Mouse (Mus musculus): ENCODE results near the gene Ptbp1. TPM values are rescaled to one million over a fixed set of nuclear protein-coding genes. Genes with fewer than 3 reads are reported as not detected.

Gene Ptbp1
- polyA plus RNA-seq (2017; shearing (Covaris generic)): 478 TPM

GRCm38 (mm10) chr10:79853860-79854795 lies at the start of gene Ptbp1:
Gene Ptbp1, plus strand, starts transcription at chr10:79854427.

DNA sequence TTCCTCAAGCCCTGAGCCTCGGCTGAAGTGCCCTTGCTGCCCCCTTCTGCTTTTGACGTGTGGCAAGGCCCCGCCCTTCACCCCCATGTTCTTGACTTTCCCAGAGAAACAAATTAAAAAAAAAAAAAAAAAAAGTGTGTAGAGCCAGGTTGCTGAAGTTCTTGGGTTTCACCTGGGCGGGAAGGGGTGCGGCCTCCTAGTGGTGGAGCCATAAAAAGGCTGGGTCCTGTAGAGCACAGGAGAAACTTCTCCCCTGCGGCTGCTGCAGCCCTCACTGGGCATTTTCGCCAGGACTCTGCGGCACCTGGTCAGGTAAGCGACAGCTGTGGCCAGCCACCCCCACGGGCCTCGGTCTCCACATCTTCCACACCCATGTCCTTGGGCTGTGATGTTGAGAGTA lies 33.4 kb upstream of the Ptbp1 start, which contains the start of gene Misp:
TSS of gene Misp (plus strand) at position 208 of the 400 bp plus-strand sequence.

GRCm38 (mm10) chr10:79874290-79874862 lies 20.1 kb downstream of the Ptbp1 start, which contains the start of the genes Prtn3 and Plppr3:
Gene Prtn3, plus strand, starts transcription at chr10:79874476.
Gene Plppr3, minus strand, starts transcription at chr10:79874634.

DNA sequence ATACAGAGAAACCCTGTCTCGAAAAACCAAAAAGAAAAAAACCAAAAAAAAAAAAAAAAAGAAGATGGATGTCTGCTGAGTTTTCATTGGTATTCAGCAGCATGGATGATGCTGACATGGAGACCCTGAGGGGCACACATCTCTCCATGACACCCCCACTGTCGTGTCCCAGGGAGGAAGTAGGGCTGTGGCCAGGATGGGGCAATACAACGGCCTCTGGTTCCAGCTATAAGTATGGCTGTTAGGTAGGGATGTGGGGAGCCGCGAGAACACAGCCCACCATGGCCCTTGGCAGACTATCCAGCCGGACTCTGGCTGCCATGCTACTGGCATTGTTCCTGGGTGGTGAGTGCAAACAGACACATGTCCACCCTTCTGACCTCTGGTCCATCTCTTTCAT lies 31.8 kb downstream of the Ptbp1 start, which contains the start of gene Elane:
TSS of gene Elane (plus strand) at position 194 of the 400 bp plus-strand sequence.

GRCm38 (mm10) chr10:79890670-79891069 lies 36.4 kb downstream of the Ptbp1 start, which contains the start of gene Cfd:
Gene Cfd, plus strand, starts transcription at chr10:79890853.

GRCm38 (mm10) chr10:79908167-79909091 lies 54.2 kb downstream of the Ptbp1 start, which contains the start of gene Med16:
Gene Med16, minus strand, starts transcription at chr10:79908923.

DNA sequence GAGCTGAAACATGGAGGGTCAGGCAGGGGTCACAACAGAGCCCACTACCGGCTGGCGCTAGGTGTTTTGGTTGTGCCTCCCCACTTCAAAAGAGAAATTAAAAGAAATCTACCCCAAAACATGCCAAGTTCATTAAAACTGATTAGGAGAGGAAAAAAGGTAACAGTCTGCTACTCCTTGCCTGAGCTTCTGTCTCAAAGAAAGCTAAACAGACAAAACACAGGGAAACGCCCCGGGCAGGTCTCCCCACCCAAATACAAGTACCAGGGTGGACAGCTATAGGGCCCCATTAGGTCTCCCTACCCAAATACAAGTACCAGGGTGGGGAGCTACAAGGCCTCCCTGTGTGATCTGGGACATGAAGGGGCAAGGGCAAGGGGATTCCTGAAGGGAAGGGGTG lies 56.3 kb downstream of the Ptbp1 start, which contains the start of gene Gm26602:
TSS of gene Gm26602 (plus strand) at position 301 of the 400 bp plus-strand sequence.

Other genes with a start within 250 kb of the Ptbp1 start
- not detected for gene C2cd4c, start 240.4 kb upstream of the Ptbp1 start, polyA plus RNA-seq (2017; shearing (Covaris generic))
- 0.17 TPM for gene Shc2, start 216.5 kb upstream of the Ptbp1 start, polyA plus RNA-seq (2017; shearing (Covaris generic))
- not detected for gene Odf3l2, start 208.7 kb upstream of the Ptbp1 start, polyA plus RNA-seq (2017; shearing (Covaris generic))
- 0.54 TPM for gene Madcam1, start 189.9 kb upstream of the Ptbp1 start, polyA plus RNA-seq (2017; shearing (Covaris generic))
- gene Tpgs1, start 185.1 kb upstream of the Ptbp1 start, polyA plus RNA-seq (2017; shearing (Covaris generic)): 26.2 TPM
- gene Cdc34, start 172.2 kb upstream of the Ptbp1 start, polyA plus RNA-seq (2017; shearing (Covaris generic)): 78.4 TPM
- gene Gzmm, start 165.4 kb upstream of the Ptbp1 start, polyA plus RNA-seq (2017; shearing (Covaris generic)): 8.2 TPM
- gene Bsg, start 149.9 kb upstream of the Ptbp1 start, polyA plus RNA-seq (2017; shearing (Covaris generic)): 207 TPM
- gene Hcn2, start 137.8 kb upstream of the Ptbp1 start, polyA plus RNA-seq (2017; shearing (Covaris generic)): not detected
- 31.9 TPM for gene Polrmt, start 107.8 kb upstream of the Ptbp1 start, polyA plus RNA-seq (2017; shearing (Covaris generic))
- not detected for gene Fgf22, start 99.4 kb upstream of the Ptbp1 start, polyA plus RNA-seq (2017; shearing (Covaris generic))
- gene Rnf126, start 87.5 kb upstream of the Ptbp1 start, polyA plus RNA-seq (2017; shearing (Covaris generic)): 41.8 TPM
- not detected for gene Fstl3, start 77.2 kb upstream of the Ptbp1 start, polyA plus RNA-seq (2017; shearing (Covaris generic))
- 0.17 TPM for gene Prss57, start 63.5 kb upstream of the Ptbp1 start, polyA plus RNA-seq (2017; shearing (Covaris generic))
- 4.5 TPM for gene Palm, start 60.9 kb upstream of the Ptbp1 start, polyA plus RNA-seq (2017; shearing (Covaris generic))
- 0.44 TPM for gene Misp, start 33.4 kb upstream of the Ptbp1 start, polyA plus RNA-seq (2017; shearing (Covaris generic))
- not detected for gene Prtn3, start 20.0 kb downstream of the Ptbp1 start, polyA plus RNA-seq (2017; shearing (Covaris generic))
- 6.8 TPM for gene Plppr3, start 20.2 kb downstream of the Ptbp1 start, polyA plus RNA-seq (2017; shearing (Covaris generic))
- not detected for gene Elane, start 31.8 kb downstream of the Ptbp1 start, polyA plus RNA-seq (2017; shearing (Covaris generic))
- not detected for gene Cfd, start 36.4 kb downstream of the Ptbp1 start, polyA plus RNA-seq (2017; shearing (Covaris generic))
- 27.3 TPM for gene Med16, start 54.5 kb downstream of the Ptbp1 start, polyA plus RNA-seq (2017; shearing (Covaris generic))
- gene Gm26602, start 56.4 kb downstream of the Ptbp1 start, polyA plus RNA-seq (2017; shearing (Covaris generic)): 19.6 TPM
- gene Kiss1r, start 62.5 kb downstream of the Ptbp1 start, polyA plus RNA-seq (2017; shearing (Covaris generic)): 0.26 TPM
- 117 TPM for gene R3hdm4, start 66.8 kb downstream of the Ptbp1 start, polyA plus RNA-seq (2017; shearing (Covaris generic))
- gene Arid3a, start 72.6 kb downstream of the Ptbp1 start, polyA plus RNA-seq (2017; shearing (Covaris generic)): 9.7 TPM
- 74.2 TPM for gene Wdr18, start 105.7 kb downstream of the Ptbp1 start, polyA plus RNA-seq (2017; shearing (Covaris generic))
- gene Grin3b, start 116.3 kb downstream of the Ptbp1 start, polyA plus RNA-seq (2017; shearing (Covaris generic)): 0.49 TPM
- gene Tmem259, start 129.9 kb downstream of the Ptbp1 start, polyA plus RNA-seq (2017; shearing (Covaris generic)): 26.7 TPM
- 580 TPM for gene Cnn2, start 134.2 kb downstream of the Ptbp1 start, polyA plus RNA-seq (2017; shearing (Covaris generic))
- 42.6 TPM for gene Abca7, start 142.1 kb downstream of the Ptbp1 start, polyA plus RNA-seq (2017; shearing (Covaris generic))
- gene Arhgap45, start 162.2 kb downstream of the Ptbp1 start, polyA plus RNA-seq (2017; shearing (Covaris generic)): 732 TPM
- gene Polr2e, start 185.4 kb downstream of the Ptbp1 start, polyA plus RNA-seq (2017; shearing (Covaris generic)): 104 TPM
- 296 TPM for gene Gpx4, start 192.7 kb downstream of the Ptbp1 start, polyA plus RNA-seq (2017; shearing (Covaris generic))

Data from effector memory CD4-positive, alpha-beta T cell, adult 7 months (primary cell).